Mouse (Mus musculus) MEL (cell line): ENCODE results near the gene Kcnd1. TPM values are rescaled to one million over a fixed set of nuclear protein-coding genes. Genes with fewer than 3 reads are reported as not detected.

Experiments used
- DNase-seq: peaks from one replicate; pipeline ENCODE4 v3.0.0; 2011; ENCODE audit warnings: low read depth, low spot score
- H3K27ac ChIP-seq: 2 replicates; pipeline ENCODE4 v1.5.1; 2012; ENCODE audit warnings: low read depth, mild to moderate bottlenecking, control low read depth, low read length, moderate library complexity; ENCODE audit not compliant: control insufficient read depth
- H3K27me3 ChIP-seq, 2 experiments: fragments of 150-350 bp in 1 of 2; sonication (generic) in 1 of 2; 2 replicates each; pipeline ENCODE4 v1.6.1; 2012; ENCODE audit warnings: low read length in 2 of 2, mild to moderate bottlenecking in 2 of 2, improper control_type of control experiment in 1 of 2, moderate library complexity in 1 of 2; ENCODE audit not compliant: insufficient read depth in 2 of 2, control insufficient read depth in 1 of 2
- H3K36me3 ChIP-seq, 2 experiments: 2 replicates each; pipeline ENCODE4 v1.6.1; 2012 to 2014; ENCODE audit warnings: low read length in 2 of 2, improper control_type of control experiment in 1 of 2, inconsistent platforms in 1 of 2, mild to moderate bottlenecking in 1 of 2; ENCODE audit not compliant: insufficient read depth in 2 of 2, control insufficient read depth in 1 of 2
- H3K4me1 ChIP-seq, 2 experiments: fragments of 150-350 bp in 1 of 2; sonication (generic) in 1 of 2; 2 replicates each; pipeline ENCODE4 v1.6.1; 2012; ENCODE audit warnings: low read length in 2 of 2, improper control_type of control experiment in 1 of 2, mild to moderate bottlenecking in 1 of 2; ENCODE audit not compliant: insufficient read depth in 2 of 2, control insufficient read depth in 1 of 2
- H3K4me3 ChIP-seq, 2 experiments: fragments of 150-350 bp in 1 of 2; sonication (generic) in 1 of 2; 2 replicates each; pipeline ENCODE4 v1.5.1; 2012; ENCODE audit warnings: low read depth in 2 of 2, low read length in 2 of 2, mild to moderate bottlenecking in 2 of 2, moderate library complexity in 2 of 2, control low read depth in 1 of 2, improper control_type of control experiment in 1 of 2; ENCODE audit not compliant: control insufficient read depth in 1 of 2, insufficient read depth in 1 of 2
- H3K79me2 ChIP-seq: 2 replicates; pipeline ENCODE4 v1.6.1; 2012; ENCODE audit warnings: mild to moderate bottlenecking, low read length, moderate library complexity; ENCODE audit not compliant: control insufficient read depth, poor library complexity, insufficient read depth
- H3K9ac ChIP-seq: 2 replicates; pipeline ENCODE4 v1.6.1; 2012; ENCODE audit warnings: low read depth, mild to moderate bottlenecking, control low read depth, low read length, moderate library complexity; ENCODE audit not compliant: control insufficient read depth, poor library complexity, severe bottlenecking
- H3K9me3 ChIP-seq: fragments of 150-350 bp; sonication (generic); replicated peaks from 2 replicates; pipeline ENCODE4 v1.6.1; 2012; ENCODE audit warnings: mild to moderate bottlenecking, low read length, improper control_type of control experiment, moderate library complexity; ENCODE audit not compliant: insufficient read depth
- BHLHE40 ChIP-seq: IDR thresholded peaks from 2 replicates; pipeline ENCODE4 v1.6.1; 2012; ENCODE audit warnings: low read depth, mild to moderate bottlenecking, inconsistent platforms, low read length, improper control_type of control experiment, borderline replicate concordance
- CHD1 ChIP-seq: IDR thresholded peaks from 2 replicates; pipeline ENCODE4 v1.6.1; 2012; ENCODE audit warnings: low read depth, mild to moderate bottlenecking, inconsistent platforms, low read length, improper control_type of control experiment
- ELF1 ChIP-seq: IDR thresholded peaks from 2 replicates; pipeline ENCODE4 v1.6.1; 2014; ENCODE audit warnings: low read depth, mild to moderate bottlenecking, inconsistent platforms, low read length, improper control_type of control experiment, moderate library complexity
- EP300 ChIP-seq, 2 experiments: IDR thresholded peaks; 2 replicates each; pipeline ENCODE4 v1.6.1; 2011; ENCODE audit warnings: improper control_type of control experiment in 2 of 2, low read length in 2 of 2, low read depth in 1 of 2, mild to moderate bottlenecking in 1 of 2
- ETS1 ChIP-seq: IDR thresholded peaks from 2 replicates; pipeline ENCODE4 v1.6.1; 2012; ENCODE audit warnings: low read depth, mild to moderate bottlenecking, inconsistent platforms, low read length, improper control_type of control experiment, moderate library complexity
- GABPA ChIP-seq: IDR thresholded peaks from 2 replicates; pipeline ENCODE4 v1.6.1; 2012; ENCODE audit warnings: low read depth, mild to moderate bottlenecking, inconsistent platforms, low read length, improper control_type of control experiment, moderate library complexity
- GATA1 ChIP-seq: IDR thresholded peaks from 2 replicates; pipeline ENCODE4 v1.6.1; 2011; ENCODE audit warnings: low read depth, low read length, improper control_type of control experiment
- HCFC1 ChIP-seq: IDR thresholded peaks from 2 replicates; pipeline ENCODE4 v1.6.1; 2012; ENCODE audit warnings: low read depth, mild to moderate bottlenecking, inconsistent platforms, low read length, improper control_type of control experiment, moderate library complexity
- KAT2A ChIP-seq: conservative IDR thresholded peaks from 2 replicates; pipeline ENCODE4 v1.6.1; 2012; ENCODE audit warnings: low read depth, low read length, improper control_type of control experiment, inconsistent platforms
- MAFK ChIP-seq: IDR thresholded peaks from 2 replicates; pipeline ENCODE4 v1.6.1; 2011; ENCODE audit warnings: low read depth, mild to moderate bottlenecking, low read length, improper control_type of control experiment, borderline replicate concordance
- MAZ ChIP-seq: IDR thresholded peaks from 2 replicates; pipeline ENCODE4 v1.6.1; 2012; ENCODE audit warnings: low read depth, mild to moderate bottlenecking, inconsistent platforms, low read length, improper control_type of control experiment
- MEF2A ChIP-seq: IDR thresholded peaks from 2 replicates; pipeline ENCODE4 v1.6.1; 2014; ENCODE audit warnings: low read depth, mild to moderate bottlenecking, inconsistent platforms, low read length, improper control_type of control experiment; ENCODE audit not compliant: poor library complexity, insufficient replicate concordance, severe bottlenecking; ENCODE audit errors: extremely low read depth
- MXI1 ChIP-seq: IDR thresholded peaks from 2 replicates; pipeline ENCODE4 v1.6.1; 2011; ENCODE audit warnings: mild to moderate bottlenecking, low read depth, low read length, improper control_type of control experiment
- MYB ChIP-seq: IDR thresholded peaks from 2 replicates; pipeline ENCODE4 v1.6.1; 2011; ENCODE audit warnings: mild to moderate bottlenecking, low read depth, low read length, improper control_type of control experiment
- MYC ChIP-seq: IDR thresholded peaks from 2 replicates; pipeline ENCODE4 v1.6.1; 2011; ENCODE audit warnings: low read depth, mild to moderate bottlenecking, low read length, improper control_type of control experiment, moderate library complexity
- NELFE ChIP-seq: IDR thresholded peaks from 2 replicates; pipeline ENCODE4 v1.6.1; 2011; ENCODE audit warnings: low read depth, low read length, improper control_type of control experiment
- POLR2A ChIP-seq, 2 experiments: IDR thresholded peaks; 2 replicates each; pipeline ENCODE4 v1.6.1; 2011 to 2012; ENCODE audit warnings: low read length in 2 of 2, mild to moderate bottlenecking in 2 of 2, control low read depth in 1 of 2, improper control_type of control experiment in 1 of 2, low read depth in 1 of 2, moderate library complexity in 1 of 2; ENCODE audit not compliant: control insufficient read depth in 1 of 2, insufficient read depth in 1 of 2, poor library complexity in 1 of 2
- RCOR1 ChIP-seq: IDR thresholded peaks from 2 replicates; pipeline ENCODE4 v1.6.1; 2012; ENCODE audit warnings: low read depth, mild to moderate bottlenecking, inconsistent platforms, low read length, improper control_type of control experiment
- SIN3A ChIP-seq: IDR thresholded peaks from 2 replicates; pipeline ENCODE4 v1.6.1; 2012; ENCODE audit warnings: low read length, improper control_type of control experiment, inconsistent platforms
- SMC3 ChIP-seq: IDR thresholded peaks from 2 replicates; pipeline ENCODE4 v1.6.1; 2011; ENCODE audit warnings: low read depth, low read length, improper control_type of control experiment
- TAL1 ChIP-seq: IDR thresholded peaks from 2 replicates; pipeline ENCODE4 v1.6.1; 2012; ENCODE audit warnings: mild to moderate bottlenecking, inconsistent platforms, low read length, moderate library complexity, mixed read lengths
- TBP ChIP-seq: IDR thresholded peaks from 2 replicates; pipeline ENCODE4 v1.8.0; 2011; ENCODE audit warnings: low read depth, low read length, improper control_type of control experiment
- TCF12 ChIP-seq: IDR thresholded peaks from 2 replicates; pipeline ENCODE4 v1.6.1; 2014; ENCODE audit warnings: low read depth, mild to moderate bottlenecking, inconsistent platforms, low read length, improper control_type of control experiment, moderate library complexity
- USF2 ChIP-seq, 2 experiments: IDR thresholded peaks; 2 replicates each; pipeline ENCODE4 v1.6.1; 2011 to 2012; ENCODE audit warnings: improper control_type of control experiment in 2 of 2, low read length in 2 of 2, borderline replicate concordance in 1 of 2, inconsistent platforms in 1 of 2, low read depth in 1 of 2, mild to moderate bottlenecking in 1 of 2; ENCODE audit not compliant: insufficient read depth in 1 of 2
- ZNF384 ChIP-seq: IDR thresholded peaks from 2 replicates; pipeline ENCODE4 v1.6.1; 2012; ENCODE audit warnings: low read depth, mild to moderate bottlenecking, inconsistent platforms, low read length, improper control_type of control experiment
- polyA plus RNA-seq, 2 experiments: library from polyadenylated mRNA; stranded (reverse) in 1 of 2; unstranded in 1 of 2; fragments of >175 nt in 1 of 2; fragments of >200 nt in 1 of 2; gene quantifications; 2 replicates each; pipeline versions ENCODE4 v1.2.1 to v1.2.4; 2012; ENCODE audit warnings: low replicate concordance in 2 of 2, low read depth in 1 of 2; ENCODE audit not compliant: insufficient read length in 2 of 2, insufficient read depth in 1 of 2, missing spikeins in 1 of 2
- total RNA-seq: library from RNA; depleted of rRNA; stranded (reverse); fragments of 300-350 nt; gene quantifications from 2 replicates; pipeline ENCODE4 v1.2.3, GENCODE M21; 2012

Kcnd1 gene
- total and polyA plus RNA-seq, 3 experiments, result 0.31 to 1.4 TPM; not detected in 1

DNA sequence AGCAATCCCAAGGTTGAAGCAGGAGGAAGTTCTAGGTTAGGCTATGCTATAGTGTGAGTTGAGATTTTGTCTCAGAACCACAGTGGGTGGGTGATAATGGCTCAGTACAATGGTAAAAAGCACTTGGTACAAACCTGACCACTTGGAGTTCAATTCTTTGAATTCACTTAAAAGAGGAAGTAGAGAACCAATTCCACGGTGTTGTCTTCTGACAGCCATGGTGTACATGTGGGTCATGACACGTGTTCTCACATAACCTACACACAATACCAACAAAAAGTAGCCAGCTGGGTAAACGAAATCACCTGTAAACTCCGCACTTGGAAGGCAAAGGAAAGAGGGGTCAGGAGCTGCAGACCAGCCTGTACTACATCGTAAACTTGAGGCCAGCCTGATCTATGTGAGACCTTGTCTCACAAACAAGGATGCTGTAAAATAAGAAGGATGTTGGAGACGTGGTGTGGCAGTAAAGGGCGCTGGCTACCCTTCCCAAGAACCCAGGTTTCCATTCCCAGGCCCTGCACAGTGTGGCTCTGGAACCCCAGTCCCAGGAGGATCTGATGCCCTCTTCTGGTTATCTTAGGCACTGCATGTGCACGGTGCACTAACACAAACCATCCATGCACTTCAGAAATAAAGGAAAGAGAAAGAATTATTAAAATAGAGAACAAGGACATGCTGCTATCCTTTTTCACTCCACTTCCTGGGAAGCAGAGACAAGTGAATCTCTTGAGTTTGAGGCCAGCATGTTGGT lies 45.6 kb upstream of the Kcnd1 start (continued):
- peak; percentile 59; the same call in 1 of the 2 replicates for TF ChIP-seq CHD1
- TF ChIP-seq POLR2A (IDR thresholded peaks at IDR 0.05; ENCODE audit: control insufficient read depth in 1 of 2, insufficient read depth in 1 of 2, low read depth in 1 of 2, low read length in 2 of 2, poor library complexity in 1 of 2), result peak in 1 of 2 experiments; percentile 42; a peak in 1 of 4 replicates
- no peak for TF ChIP-seq USF2 (IDR thresholded peaks at IDR 0.05; ENCODE audit: borderline replicate concordance in 1 of 2, insufficient read depth in 1 of 2, low read depth in 1 of 2, low read length in 2 of 2)
- peak; percentile 73; the same call in 1 of the 2 replicates for TF ChIP-seq SIN3A

DNA sequence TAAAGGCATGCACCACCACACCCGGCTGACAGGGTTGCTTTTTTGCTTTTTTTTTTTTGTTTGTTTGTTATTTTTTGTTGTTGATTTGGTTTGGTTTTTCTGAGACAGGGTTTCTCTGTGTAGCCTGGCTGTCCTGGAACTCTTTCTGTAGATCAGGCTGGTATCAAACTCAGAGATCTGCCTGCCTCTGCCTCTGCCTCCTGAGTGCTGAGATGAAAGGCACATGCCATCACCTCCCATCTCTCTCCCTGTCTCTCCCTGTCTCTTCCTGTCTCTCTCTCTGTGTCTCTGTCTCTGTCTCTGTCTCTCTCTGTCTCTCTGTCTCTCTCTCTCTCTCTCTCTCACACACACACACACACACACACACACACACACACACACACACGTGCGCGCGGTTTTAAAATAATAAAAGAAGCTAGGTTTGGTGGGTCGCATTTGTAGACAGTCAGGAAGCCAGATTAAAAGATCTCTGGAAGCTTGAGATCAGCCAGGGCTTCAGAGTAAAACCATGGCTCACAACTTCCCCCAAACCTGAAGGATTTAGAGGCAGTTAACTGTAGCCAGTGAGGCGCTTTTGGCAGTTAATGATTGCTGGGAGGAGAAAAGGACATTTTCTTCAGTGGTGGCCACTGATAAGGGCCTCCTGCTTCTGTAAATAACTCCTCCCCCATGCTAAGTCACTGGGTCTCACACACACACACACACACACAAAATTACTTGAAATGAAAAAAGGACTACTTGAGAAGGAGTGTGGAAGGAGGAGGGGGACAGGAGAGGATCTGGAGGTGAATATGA lies 43.4 kb upstream of the Kcnd1 start:
- no peaks in the 10 kb centered on the region for H3K27me3 ChIP-seq
- H3K4me3 ChIP-seq, result peak overlapping the region; percentile 1 to 6; a peak in 2 of 4 replicates
- peak; percentile 95 for DNase-seq
- H3K9ac ChIP-seq, result peak overlapping the region; percentile 61
- TF ChIP-seq BHLHE40, result peak; percentile 84
- peak; percentile 87 for TF ChIP-seq ETS1
- no peak for TF ChIP-seq GABPA
- peak; percentile 94 for TF ChIP-seq GATA1
- no peak for TF ChIP-seq ZNF384
- TF ChIP-seq ELF1, result no peak
- TF ChIP-seq TCF12, result peak; percentile 92
- no peak for TF ChIP-seq USF2 (IDR thresholded peaks at IDR 0.05; ENCODE audit: borderline replicate concordance in 1 of 2, insufficient read depth in 1 of 2, low read depth in 1 of 2, low read length in 2 of 2)
- TF ChIP-seq TBP, result peak; percentile 47
- TF ChIP-seq MXI1, result peak; percentile 13
- no peak for TF ChIP-seq SMC3
- TF ChIP-seq MEF2A, result no peak
- peak; percentile 61; the same call in 1 of the 2 replicates for TF ChIP-seq HCFC1
- no peak for TF ChIP-seq KAT2A
- no peak; the same call in 1 of the 2 replicates for TF ChIP-seq CHD1
- peak; percentile 73 for TF ChIP-seq TAL1
- TF ChIP-seq POLR2A (IDR thresholded peaks at IDR 0.05; ENCODE audit: control insufficient read depth in 1 of 2, insufficient read depth in 1 of 2, low read depth in 1 of 2, low read length in 2 of 2, poor library complexity in 1 of 2), result no peak
- peak; percentile 100 for TF ChIP-seq MYB
- peak; percentile 96 to 98 for TF ChIP-seq EP300 (IDR thresholded peaks at IDR 0.05; ENCODE audit: low read depth in 1 of 2, low read length in 2 of 2)
- TF ChIP-seq MYC, result peak; percentile 43; the same call in 1 of the 2 replicates
- TF ChIP-seq SIN3A, result peak; percentile 81
- no peak; the same call in 1 of the 2 replicates for TF ChIP-seq MAZ
- no peak for TF ChIP-seq MAFK
- peak; percentile 73 for TF ChIP-seq RCOR1
- TF ChIP-seq NELFE, result peak; percentile 48
- TF ChIP-seq, all 39 proteins: peak for 14
- peaks cover 0 to 42% of the 10 kb centered on the region in 2 experiments; a peak in 2 of 4 replicates for H3K36me3 ChIP-seq
- H3K9me3 ChIP-seq, result no peaks in the 10 kb centered on the region
- H3K4me1 ChIP-seq, result peaks cover 18 to 36% of the 10 kb centered on the region in 2 experiments
- peak overlapping the region; percentile 92 for H3K27ac ChIP-seq
- H3K79me2 ChIP-seq, result no peaks in the 10 kb centered on the region; the same call in 1 of the 2 replicates
